Comparison of ENCODE assay signal across 9 mouse cellular contexts in genomic region chr3:88200161-88200971, GRCm38 (mm10). TPM values are rescaled to one million over a fixed set of nuclear protein-coding genes. Genes with fewer than 3 reads are reported as not detected.
DNase-seq lines count a peak whose midpoint lies in the region; ATAC-seq lines count a peak whose summit lies in the region.
"Had no signal": no experiment of that assay in that cellular context is flagged by ENCODE, and none has a peak within 500 bp of the region (broad histone marks: within the 10 kb centered on the region; RNA-seq: fewer than 3 reads in every experiment).

No protein-coding gene starts in this region.

- intact Hi-C loops in heart, postnatal 14 days (cut with DNase I), result no loop called here

- H3K4me1 ChIP-seq in heart, embryonic 10.5 days, result peaks cover 9% of the 10 kb centered on the region
- H3K4me1 ChIP-seq in intestine, embryonic 15.5 days (replicated peaks), result peaks cover 11% of the 10 kb centered on the region
- peaks cover 42% of the 10 kb centered on the region for H3K4me1 ChIP-seq in neural tube, embryonic 11.5 days (ENCODE audit: control insufficient read depth, insufficient read depth, low read length)

- H3K4me2 ChIP-seq in intestine, embryonic 15.5 days (replicated peaks), result peak overlapping the region; percentile 61
- H3K4me2 ChIP-seq in neural tube, embryonic 11.5 days (ENCODE audit: low read depth), result peak overlapping the region; percentile 59

- whole genome bisulfite sequencing in heart, embryonic 10.5 days, result under 1% methylated on average over 61 of the region's 61 CpGs
- 1% methylated on average over 61 of the region's 61 CpGs for WGBS in intestine, embryonic 15.5 days
- under 1% methylated on average over 49 of the region's 61 CpGs for whole genome bisulfite sequencing in neural tube, embryonic 11.5 days

- H3K27me3 ChIP-seq in heart, embryonic 10.5 days (ENCODE audit: insufficient read depth, poor library complexity, severe bottlenecking), result peaks cover 100% of the 10 kb centered on the region
- peaks cover 92% of the 10 kb centered on the region for H3K27me3 ChIP-seq in intestine, embryonic 15.5 days (replicated peaks)
- H3K27me3 ChIP-seq in neural tube, embryonic 11.5 days (ENCODE audit: control insufficient read depth, insufficient read depth, low read length), result peaks cover 60% of the 10 kb centered on the region

- H3K9ac ChIP-seq in intestine, embryonic 15.5 days, result 0 out of 2 replicates have a peak overlapping the region, but pooled peaks have one; percentile 18
- H3K9ac ChIP-seq in neural tube, embryonic 11.5 days (ENCODE audit: low read length), result peak overlapping the region; percentile 88

- H3K36me3 ChIP-seq in heart, embryonic 10.5 days, result no peaks in the 10 kb centered on the region
- H3K36me3 ChIP-seq in intestine, embryonic 15.5 days, result no peaks in the 10 kb centered on the region
- H3K36me3 ChIP-seq in neural tube, embryonic 11.5 days (ENCODE audit: control insufficient read depth, insufficient read depth, low read length), result no peaks in the 10 kb centered on the region

- no peak overlapping the region for H3K27ac ChIP-seq in heart, embryonic 10.5 days
- no peak overlapping the region for H3K27ac ChIP-seq in intestine, embryonic 15.5 days
- H3K27ac ChIP-seq in neural tube, embryonic 11.5 days (ENCODE audit: low read depth, low read length), result peak overlapping the region; percentile 69; the same call in 1 of the 2 replicates

- H3K4me3 ChIP-seq in heart, embryonic 10.5 days, result peak overlapping the region; percentile 48
- H3K4me3 ChIP-seq in intestine, embryonic 15.5 days (replicated peaks), result peak overlapping the region; percentile 33
- H3K4me3 ChIP-seq in neural tube, embryonic 11.5 days (ENCODE audit: low read depth, low read length), result peak overlapping the region; percentile 42

- H3K9me3 ChIP-seq in heart, embryonic 10.5 days, result no peaks in the 10 kb centered on the region
- H3K9me3 ChIP-seq in intestine, embryonic 15.5 days, result no peaks in the 10 kb centered on the region
- no peaks in the 10 kb centered on the region for H3K9me3 ChIP-seq in neural tube, embryonic 11.5 days (ENCODE audit: control insufficient read depth, low read length)

- no peak for ATAC-seq in intestine, embryonic 15.5 days
- no peak for ATAC-seq in neural tube, embryonic 11.5 days (ENCODE audit: insufficient read depth, low FRiP score, low TSS enrichment)
- no peak for ATAC-seq in monocyte, adult 5-6 weeks (replicated peaks; ENCODE audit: insufficient number of reproducible peaks, low FRiP score, low TSS enrichment, poor library complexity, severe bottlenecking)

- DNase-seq in heart, embryonic 10.5 days (ENCODE audit: low spot score), result no peak
- DNase-seq in heart, postnatal 14 days, result no peak
- peak; percentile 6 for DNase-seq in urinary bladder, postnatal 25 days (ENCODE audit: low spot score)
- DNase-seq in urinary bladder, adult 2 months (ENCODE audit: low spot score), result no peak
- DNase-seq in neural tube, embryonic 11.5 days (ENCODE audit: low spot score), result no peak
- DNase-seq in yolk sac, embryonic 10.5 days (ENCODE audit: low spot score), result no peak

RNA-seq across cellular contexts. Expression of gene Rhbg, which starts 54.1 kb away (rescaled TPM):
- 0.09 and 8.2 TPM in 2 replicates for polyA plus RNA-seq in heart, embryonic 10.5 days (2016; fragmentation: Nextera tagmentation; extraction: Ambion mirVana)
- not detected for total RNA-seq in heart, postnatal 14 days (2021)
- 3.9 and 4.8 TPM in 2 replicates for polyA plus RNA-seq in urinary bladder, adult 2 months (2012; rRNA removed)
- polyA plus RNA-seq in intestine, embryonic 15.5 days (2015; fragmentation: Nextera tagmentation; extraction: Ambion mirVana), result 0.59 and 0.69 TPM in 2 replicates
- 0.27 and 1.2 TPM in 2 replicates for polyA plus RNA-seq in neural tube, embryonic 11.5 days (2014; fragmentation: Nextera tagmentation; extraction: Ambion mirVana)
- not detected in 3 replicates for total RNA-seq in monocyte, adult 5-6 weeks (2017)
- total RNA-seq: neutrophil, adult 5-6 weeks had no signal

RNA-seq across cellular contexts. Expression of gene Mef2d, which starts 58.2 kb away (rescaled TPM):
- polyA plus RNA-seq in heart, embryonic 10.5 days (2016; fragmentation: Nextera tagmentation; extraction: Ambion mirVana), result 35.8 and 47.3 TPM in 2 replicates
- total RNA-seq in heart, postnatal 14 days (2021), result 100 to 1,000 TPM; 128 to 130 TPM
- polyA plus RNA-seq in urinary bladder, adult 2 months (2012; rRNA removed), result 34.6 and 51.0 TPM in 2 replicates
- polyA plus RNA-seq in intestine, embryonic 15.5 days (2015; fragmentation: Nextera tagmentation; extraction: Ambion mirVana), result 19.7 and 20.8 TPM in 2 replicates
- 16.6 and 18.1 TPM in 2 replicates for polyA plus RNA-seq in neural tube, embryonic 11.5 days (2014; fragmentation: Nextera tagmentation; extraction: Ambion mirVana)
- 94.8 to 111 TPM (median 99.0 TPM) in 3 replicates for total RNA-seq in monocyte, adult 5-6 weeks (2017)
